Mouse (Mus musculus): Measurements from ENCODE around the gene Ddx23. TPM values are rescaled to one million over a fixed set of nuclear protein-coding genes. Genes with fewer than 3 reads are reported as not detected.
A peak's percentile ranks its signal among the peaks of the same experiment; 100 is the strongest.

Ddx23 gene
- polyA plus RNA-seq, 1 experiment from 2014 or later = 33.0 TPM

DNA sequence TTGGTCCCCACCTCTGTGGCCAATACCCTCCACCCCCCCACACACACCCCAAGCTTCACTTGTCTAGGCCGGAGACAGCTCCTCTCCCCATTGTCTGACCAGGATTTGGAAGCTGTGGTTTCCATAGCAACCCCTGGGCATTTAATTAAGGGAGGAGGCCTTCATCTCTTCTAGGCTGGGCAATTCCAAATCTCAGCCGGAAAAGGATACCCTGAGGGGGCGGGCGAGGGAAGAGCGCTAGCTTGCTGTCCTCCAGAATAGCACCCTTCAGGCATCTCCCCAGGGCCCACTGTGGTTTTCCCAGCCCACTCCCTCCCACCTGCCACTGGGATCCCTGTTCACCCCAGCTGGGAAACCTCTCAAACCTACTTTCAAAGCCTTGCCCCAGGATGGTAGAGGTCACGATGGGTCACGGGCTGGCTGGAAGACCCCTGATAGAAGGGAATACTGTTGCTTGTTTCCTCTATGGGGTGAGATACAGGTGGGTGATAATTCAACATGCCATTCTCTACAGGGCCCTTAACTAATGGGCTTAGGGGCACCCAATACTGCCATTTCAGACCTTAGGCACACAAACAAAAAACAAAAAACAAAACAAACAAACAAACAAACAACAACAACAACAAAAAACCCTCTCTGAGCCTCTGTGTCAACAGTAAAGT lies 28.9 kb upstream of the Ddx23 start:
- ATAC-seq (ENCODE audit: low FRiP score) = peak; percentile 74
- peak overlapping the region; percentile 30; the same call in 1 of the 2 replicates for H3K27ac ChIP-seq (ENCODE audit: low read depth, low read length)
- no peaks in the 10 kb centered on the region for H3K9me3 ChIP-seq (ENCODE audit: control insufficient read depth, low read length)
- no peak overlapping the region; the same call in 1 of the 2 replicates for H3K4me2 ChIP-seq (replicated peaks; ENCODE audit: low read depth, low read length)
- no peak overlapping the region for H3K4me3 ChIP-seq (ENCODE audit: low read depth, low read length)
- H3K9ac ChIP-seq (ENCODE audit: low read depth, low read length) = no peak overlapping the region
- H3K27me3 ChIP-seq (ENCODE audit: control insufficient read depth, insufficient read depth, low read length) = no peaks in the 10 kb centered on the region
- WGBS = 17% methylated on average over 7 of the region's 7 CpGs
- DNase-seq (ENCODE audit: low spot score) = peak; percentile 75
- peaks cover 8% of the 10 kb centered on the region for H3K4me1 ChIP-seq (replicated peaks; ENCODE audit: control insufficient read depth, insufficient read depth, low read length)
- no peaks in the 10 kb centered on the region for H3K36me3 ChIP-seq (ENCODE audit: control insufficient read depth, insufficient read depth, low read length)

DNA sequence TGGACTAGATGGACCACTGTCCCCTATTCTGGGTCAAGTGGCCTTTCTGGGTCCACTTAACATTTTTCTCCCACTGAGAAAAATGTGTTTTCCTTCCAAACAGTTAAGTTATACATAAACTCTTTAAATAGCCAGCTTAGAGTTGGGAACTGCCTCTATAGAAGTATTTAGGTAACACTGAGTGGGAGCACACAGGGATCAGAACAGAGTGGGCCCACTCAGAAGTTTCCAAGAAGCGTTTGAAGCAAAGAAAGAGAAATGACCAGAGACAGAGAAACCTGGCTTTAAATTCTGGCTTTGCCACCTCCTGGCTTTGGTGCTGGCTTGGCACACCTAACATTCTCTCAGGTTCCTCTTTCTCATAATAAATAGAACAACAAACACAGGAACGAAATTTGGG lies 27.0 kb upstream of the Ddx23 start:
- Histone ChIP-seq H3K27me3 (ENCODE audit: control insufficient read depth, insufficient read depth, low read length) (no peaks in the 10 kb centered on the region), H3K27ac (ENCODE audit: low read depth, low read length) (no peak overlapping the region), H3K9me3 (ENCODE audit: control insufficient read depth, low read length) (no peaks in the 10 kb centered on the region), H3K4me2 (replicated peaks; ENCODE audit: low read depth, low read length) (no peak overlapping the region), H3K4me3 (ENCODE audit: low read depth, low read length) (no peak overlapping the region), H3K4me1 (replicated peaks; ENCODE audit: control insufficient read depth, insufficient read depth, low read length) (peaks cover 8% of the 10 kb centered on the region), H3K36me3 (ENCODE audit: control insufficient read depth, insufficient read depth, low read length) (no peaks in the 10 kb centered on the region), H3K9ac (ENCODE audit: low read depth, low read length) (no peak overlapping the region)
- 75% methylated on average over 2 of the region's 2 CpGs for WGBS
- ATAC-seq (ENCODE audit: low FRiP score) = no peak
- no peak for DNase-seq (ENCODE audit: low spot score)

DNA sequence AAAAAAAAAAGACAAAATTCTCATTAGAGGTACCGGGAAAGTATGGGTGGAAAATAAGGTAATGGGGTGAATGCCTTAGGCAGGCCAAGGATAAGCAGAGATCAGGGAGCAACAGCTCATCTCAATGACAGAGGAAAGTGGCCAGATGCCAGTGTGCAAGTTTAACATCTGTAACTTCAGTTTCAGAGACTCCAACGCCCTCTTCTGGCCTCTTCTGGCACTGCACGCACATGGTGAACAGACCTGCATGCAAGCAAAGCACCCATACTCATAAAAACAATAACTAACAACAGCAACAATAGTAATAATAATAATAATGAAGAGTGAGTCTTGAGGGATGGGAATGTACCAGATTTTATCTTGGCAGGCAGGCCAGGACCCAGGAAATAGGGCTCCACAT lies 23.2 kb upstream of the Ddx23 start:
- no peak overlapping the region for H3K9ac ChIP-seq (ENCODE audit: low read depth, low read length)
- ATAC-seq (ENCODE audit: low FRiP score) = no peak
- H3K4me3 ChIP-seq (ENCODE audit: low read depth, low read length) = no peak overlapping the region
- H3K36me3 ChIP-seq (ENCODE audit: control insufficient read depth, insufficient read depth, low read length) = no peaks in the 10 kb centered on the region
- DNase-seq (ENCODE audit: low spot score) = no peak
- peaks cover 3% of the 10 kb centered on the region for H3K4me1 ChIP-seq (replicated peaks; ENCODE audit: control insufficient read depth, insufficient read depth, low read length)
- no peaks in the 10 kb centered on the region for H3K9me3 ChIP-seq (ENCODE audit: control insufficient read depth, low read length)
- H3K27ac ChIP-seq (ENCODE audit: low read depth, low read length) = no peak overlapping the region
- no peak overlapping the region for H3K4me2 ChIP-seq (replicated peaks; ENCODE audit: low read depth, low read length)
- H3K27me3 ChIP-seq (ENCODE audit: control insufficient read depth, insufficient read depth, low read length) = no peaks in the 10 kb centered on the region
- WGBS = 64% methylated on average over 3 of the region's 3 CpGs

DNA sequence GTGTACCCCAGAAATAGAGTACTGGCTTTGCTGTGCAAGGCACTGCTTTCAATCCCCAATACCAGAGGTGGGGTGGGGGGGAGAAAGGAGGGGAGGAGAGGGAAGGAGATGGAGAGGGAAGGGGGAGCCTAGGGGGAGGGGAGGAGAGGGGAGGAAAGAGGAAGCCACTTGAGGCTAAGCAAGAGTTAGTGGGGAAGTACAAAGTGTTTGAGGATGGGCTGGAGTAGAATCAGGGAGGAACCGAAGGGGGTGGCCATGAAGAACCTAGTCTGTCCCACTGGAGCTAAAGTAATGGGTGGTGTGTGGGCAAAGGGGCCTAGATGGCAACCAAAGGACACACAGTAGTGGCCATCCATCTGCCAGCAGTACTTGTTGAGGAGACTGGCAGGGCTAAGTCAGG lies 21.1 kb upstream of the Ddx23 start:
- WGBS = 86% methylated on average over 1 of the region's 1 CpGs
- H3K27me3 ChIP-seq (ENCODE audit: control insufficient read depth, insufficient read depth, low read length) = no peaks in the 10 kb centered on the region
- ATAC-seq (ENCODE audit: low FRiP score) (no peak), DNase-seq (ENCODE audit: low spot score) (no peak)
- no peak overlapping the region for H3K4me3 ChIP-seq (ENCODE audit: low read depth, low read length)
- no peaks in the 10 kb centered on the region for H3K9me3 ChIP-seq (ENCODE audit: control insufficient read depth, low read length)
- H3K4me2 ChIP-seq (replicated peaks; ENCODE audit: low read depth, low read length) = no peak overlapping the region
- H3K27ac ChIP-seq (ENCODE audit: low read depth, low read length) = no peak overlapping the region
- H3K36me3 ChIP-seq (ENCODE audit: control insufficient read depth, insufficient read depth, low read length) = no peaks in the 10 kb centered on the region
- no peaks in the 10 kb centered on the region for H3K4me1 ChIP-seq (replicated peaks; ENCODE audit: control insufficient read depth, insufficient read depth, low read length)
- H3K9ac ChIP-seq (ENCODE audit: low read depth, low read length) = no peak overlapping the region

DNA sequence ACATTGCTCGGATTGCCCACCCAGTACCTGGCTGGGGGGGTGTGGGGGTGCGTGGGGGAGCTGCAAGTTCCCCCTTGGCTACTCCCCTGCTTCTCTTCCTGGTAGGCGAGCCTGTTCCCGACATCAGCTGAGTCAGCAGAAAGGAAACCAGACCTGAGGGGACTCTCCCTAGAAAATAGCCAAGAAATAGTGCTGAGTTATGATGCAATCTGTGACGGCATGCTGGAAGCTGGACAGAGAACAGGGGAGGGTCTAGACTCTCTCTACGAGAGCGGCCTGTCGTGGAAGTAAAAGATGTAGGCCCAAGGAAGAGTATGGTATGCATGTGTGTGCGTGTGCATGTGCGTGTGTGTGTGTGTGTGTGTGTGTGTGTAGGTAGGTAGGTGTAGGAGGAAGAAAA lies 20.5 kb upstream of the Ddx23 start:
- 77% methylated on average over 10 of the region's 10 CpGs for WGBS
- Histone ChIP-seq H3K4me1 (replicated peaks; ENCODE audit: control insufficient read depth, insufficient read depth, low read length) (no peaks in the 10 kb centered on the region), H3K27me3 (ENCODE audit: control insufficient read depth, insufficient read depth, low read length) (no peaks in the 10 kb centered on the region), H3K4me2 (replicated peaks; ENCODE audit: low read depth, low read length) (no peak overlapping the region), H3K27ac (ENCODE audit: low read depth, low read length) (no peak overlapping the region), H3K4me3 (ENCODE audit: low read depth, low read length) (no peak overlapping the region), H3K36me3 (ENCODE audit: control insufficient read depth, insufficient read depth, low read length) (no peaks in the 10 kb centered on the region), H3K9me3 (ENCODE audit: control insufficient read depth, low read length) (no peaks in the 10 kb centered on the region), H3K9ac (ENCODE audit: low read depth, low read length) (no peak overlapping the region)
- ATAC-seq (ENCODE audit: low FRiP score) (no peak), DNase-seq (ENCODE audit: low spot score) (no peak)

DNA sequence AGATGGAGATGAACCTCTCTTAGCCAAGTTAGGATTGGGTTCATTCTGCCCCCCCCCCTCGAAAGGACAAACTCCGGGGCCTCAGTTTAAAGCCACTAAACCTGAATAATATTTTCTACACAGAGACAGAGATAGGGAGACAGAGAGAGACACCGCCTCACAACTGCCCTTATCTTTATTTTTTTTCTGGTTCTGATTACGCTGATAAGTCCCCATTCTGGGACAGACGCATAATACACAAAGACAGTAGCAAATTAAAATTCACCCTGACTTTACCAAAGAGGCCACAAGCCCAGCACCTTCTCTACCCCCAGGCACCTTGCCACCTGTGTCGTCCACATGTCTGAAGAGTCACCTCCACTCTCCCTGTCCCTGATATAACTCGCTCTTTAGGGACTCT lies 18.9 kb upstream of the Ddx23 start:
- Histone ChIP-seq H3K27ac (ENCODE audit: low read depth, low read length) (no peak overlapping the region), H3K36me3 (ENCODE audit: control insufficient read depth, insufficient read depth, low read length) (no peaks in the 10 kb centered on the region), H3K4me2 (replicated peaks; ENCODE audit: low read depth, low read length) (no peak overlapping the region), H3K27me3 (ENCODE audit: control insufficient read depth, insufficient read depth, low read length) (no peaks in the 10 kb centered on the region), H3K4me1 (replicated peaks; ENCODE audit: control insufficient read depth, insufficient read depth, low read length) (no peaks in the 10 kb centered on the region), H3K4me3 (ENCODE audit: low read depth, low read length) (no peak overlapping the region), H3K9ac (ENCODE audit: low read depth, low read length) (no peak overlapping the region), H3K9me3 (ENCODE audit: control insufficient read depth, low read length) (no peaks in the 10 kb centered on the region)
- WGBS = 83% methylated on average over 7 of the region's 7 CpGs
- DNase-seq (ENCODE audit: low spot score) = no peak
- ATAC-seq (ENCODE audit: low FRiP score) = no peak

DNA sequence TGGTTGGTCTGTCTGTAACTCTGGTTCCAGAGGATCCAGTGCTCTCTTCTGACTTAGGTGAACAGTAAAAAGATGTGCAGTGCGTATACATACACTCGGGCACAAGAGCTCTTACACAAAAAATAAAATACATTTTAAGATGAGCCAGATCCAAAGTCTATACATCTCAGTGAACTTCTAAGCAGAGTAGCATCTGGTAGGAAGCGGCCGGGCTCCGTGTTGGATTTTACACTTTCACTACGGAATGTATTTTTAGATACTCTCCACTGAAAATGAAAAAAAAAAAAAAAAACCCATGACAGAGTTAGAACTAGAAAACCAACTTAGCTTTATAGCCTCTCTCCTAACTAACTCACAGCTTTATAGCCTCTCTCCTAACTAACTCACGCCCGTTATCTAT lies 18.0 kb upstream of the Ddx23 start:
- H3K9ac ChIP-seq (ENCODE audit: low read depth, low read length) = no peak overlapping the region
- H3K4me3 ChIP-seq (ENCODE audit: low read depth, low read length) = no peak overlapping the region
- H3K27me3 ChIP-seq (ENCODE audit: control insufficient read depth, insufficient read depth, low read length) = peaks cover 8% of the 10 kb centered on the region
- H3K36me3 ChIP-seq (ENCODE audit: control insufficient read depth, insufficient read depth, low read length) = no peaks in the 10 kb centered on the region
- H3K27ac ChIP-seq (ENCODE audit: low read depth, low read length) = no peak overlapping the region
- no peak overlapping the region for H3K4me2 ChIP-seq (replicated peaks; ENCODE audit: low read depth, low read length)
- DNase-seq (ENCODE audit: low spot score) (no peak), ATAC-seq (ENCODE audit: low FRiP score) (no peak)
- no peaks in the 10 kb centered on the region for H3K9me3 ChIP-seq (ENCODE audit: control insufficient read depth, low read length)
- WGBS = 93% methylated on average over 8 of the region's 8 CpGs
- H3K4me1 ChIP-seq (replicated peaks; ENCODE audit: control insufficient read depth, insufficient read depth, low read length) = peaks cover 3% of the 10 kb centered on the region; the same call in 1 of the 2 replicates

DNA sequence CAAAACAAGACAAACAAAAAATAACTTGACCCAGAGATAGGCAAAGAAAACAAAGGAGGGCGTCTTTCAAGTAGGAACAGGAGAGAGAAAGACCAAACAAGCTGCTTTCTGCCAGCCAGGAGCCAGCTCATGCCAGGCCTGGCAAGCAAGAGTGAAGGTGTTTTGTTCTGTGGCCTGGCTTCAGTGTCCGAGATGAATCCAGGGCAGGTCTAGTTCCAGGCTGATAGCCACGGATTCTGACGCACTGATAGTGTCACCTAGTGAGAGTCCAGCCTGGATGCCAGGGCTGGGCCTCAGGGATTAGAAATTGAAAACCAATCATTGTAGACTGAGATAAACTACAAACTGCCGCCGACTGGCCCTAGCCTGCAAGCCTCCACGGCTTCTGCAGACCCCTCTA lies 15.3 kb upstream of the Ddx23 start:
- H3K4me1 ChIP-seq (replicated peaks; ENCODE audit: control insufficient read depth, insufficient read depth, low read length) = peaks cover 14% of the 10 kb centered on the region
- no peak overlapping the region for H3K4me2 ChIP-seq (replicated peaks; ENCODE audit: low read depth, low read length)
- DNase-seq (ENCODE audit: low spot score) = no peak
- H3K4me3 ChIP-seq (ENCODE audit: low read depth, low read length) = no peak overlapping the region
- H3K9ac ChIP-seq (ENCODE audit: low read depth, low read length) = no peak overlapping the region
- ATAC-seq (ENCODE audit: low FRiP score) = no peak
- 68% methylated on average over 7 of the region's 7 CpGs for WGBS
- peaks cover 11% of the 10 kb centered on the region for H3K27me3 ChIP-seq (ENCODE audit: control insufficient read depth, insufficient read depth, low read length)
- no peaks in the 10 kb centered on the region for H3K36me3 ChIP-seq (ENCODE audit: control insufficient read depth, insufficient read depth, low read length)
- H3K9me3 ChIP-seq (ENCODE audit: control insufficient read depth, low read length) = no peaks in the 10 kb centered on the region
- 0 out of 2 replicates have a peak overlapping the region, but pooled peaks have one; percentile 18 for H3K27ac ChIP-seq (ENCODE audit: low read depth, low read length)

DNA sequence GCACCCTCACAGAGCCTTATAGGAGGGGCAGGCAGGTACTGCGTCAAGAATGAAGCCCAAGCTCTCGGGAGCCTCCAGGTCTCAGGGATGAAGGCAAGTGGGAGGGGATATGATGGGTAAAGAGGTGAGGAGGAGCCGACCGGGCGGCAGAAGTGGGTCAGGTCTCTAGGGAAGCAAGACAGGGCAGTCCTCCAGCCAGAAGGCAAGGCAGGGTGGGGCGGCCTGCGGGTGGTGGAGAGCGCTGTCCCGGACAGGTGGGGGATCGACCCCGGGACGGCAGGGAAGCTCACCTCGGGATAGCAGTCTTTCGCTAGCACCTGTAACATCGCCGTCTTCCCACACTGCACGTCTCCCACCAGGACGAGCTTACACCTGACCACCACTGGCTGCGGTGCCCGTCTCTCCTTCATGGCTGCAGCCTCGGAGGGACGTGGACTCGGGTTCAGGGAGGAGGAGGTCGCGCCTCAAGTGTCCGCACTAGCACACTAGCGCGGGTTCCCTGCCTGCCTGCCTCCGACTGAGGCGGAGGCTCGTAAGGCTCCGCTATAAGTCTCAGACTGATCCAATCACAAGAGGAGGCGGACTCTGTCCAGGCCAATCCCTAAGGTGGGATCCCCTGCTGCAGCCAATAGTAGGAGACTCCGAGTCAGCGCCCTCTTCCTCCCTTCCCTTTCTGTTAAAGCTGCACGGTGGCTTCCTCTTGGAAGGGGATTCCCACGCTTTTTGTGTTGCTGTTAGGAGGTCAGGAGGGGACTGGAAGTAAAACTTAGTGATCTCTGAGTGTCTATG lies 14.4 kb upstream of the Ddx23 start, which contains the start of gene Rnd1:
TSS of gene Rnd1 (minus strand) at position 522 of the 789 bp plus-strand sequence.
- DNase-seq (ENCODE audit: low spot score) (peak; percentile 86), ATAC-seq (ENCODE audit: low FRiP score) (peak; percentile 91)
- H3K27ac ChIP-seq (ENCODE audit: low read depth, low read length) = peak within 1 kb of the TSS; percentile 18; the same call in 1 of the 2 replicates
- peak within 1 kb of the TSS; percentile 83 for H3K4me2 ChIP-seq (replicated peaks; ENCODE audit: low read depth, low read length)
- H3K27me3 ChIP-seq (ENCODE audit: control insufficient read depth, insufficient read depth, low read length) = peaks cover 11% of the 10 kb centered on the region
- WGBS = under 1% methylated on average over 37 of the region's 37 CpGs
- H3K4me3 ChIP-seq (ENCODE audit: low read depth, low read length) = peak within 1 kb of the TSS; percentile 47
- H3K4me1 ChIP-seq (replicated peaks; ENCODE audit: control insufficient read depth, insufficient read depth, low read length) = peaks cover 14% of the 10 kb centered on the region
- peak within 1 kb of the TSS; percentile 59 for H3K9ac ChIP-seq (ENCODE audit: low read depth, low read length)
- H3K36me3 ChIP-seq (ENCODE audit: control insufficient read depth, insufficient read depth, low read length) = no peaks in the 10 kb centered on the region
- no peaks in the 10 kb centered on the region for H3K9me3 ChIP-seq (ENCODE audit: control insufficient read depth, low read length)
